7 mouse cellular contexts compared by ENCODE assay signal in genomic region chr10:61492040-61492439, GRCm38 (mm10). TPM values are rescaled to one million over a fixed set of nuclear protein-coding genes. Genes with fewer than 3 reads are reported as not detected.
A peak's percentile ranks its signal among the peaks of the same experiment; 100 is the strongest.
DNase-seq lines count a peak whose midpoint lies in the region; ATAC-seq and TF ChIP-seq lines count a peak whose summit lies in the region.

No protein-coding gene starts in this region.

- peak; percentile 94 for ATAC-seq in granulocyte monocyte progenitor cell, adult 5-6 weeks (replicated peaks; ENCODE audit: poor library complexity, severe bottlenecking)
- ATAC-seq in intestine, postnatal 0 days = peak; percentile 79
- 0 out of 2 replicates have a peak, but pooled peaks have one; percentile 37 for ATAC-seq in midbrain, embryonic 14.5 days (ENCODE audit: low FRiP score, low TSS enrichment)

- H3K4me2 ChIP-seq in intestine, postnatal 0 days (replicated peaks; ENCODE audit: low read depth) = no peak overlapping the region; the same call in 1 of the 2 replicates
- H3K4me2 ChIP-seq in midbrain, embryonic 14.5 days (ENCODE audit: low read length) = no peak overlapping the region

- intact Hi-C loops in left cerebral cortex, postnatal 36 days (cut with DNase I) = loop anchor here (1.0 to 2.0 kb wide), 2 partner anchors 110 to 167 kb away; no protein-coding TSS in a partner anchor

- WGBS in intestine, postnatal 0 days = 11% methylated on average over 11 of the region's 11 CpGs
- 11% methylated on average over 11 of the region's 11 CpGs for WGBS in midbrain, embryonic 14.5 days

- H3K27me3 ChIP-seq in intestine, postnatal 0 days (replicated peaks; ENCODE audit: control insufficient read depth, insufficient read depth, low read length) = no peaks in the 10 kb centered on the region
- H3K27me3 ChIP-seq in midbrain, embryonic 14.5 days (ENCODE audit: control insufficient read depth, insufficient read depth, low read length) = no peaks in the 10 kb centered on the region

- DNase-seq in adrenal gland, adult 8-10 months = peak; percentile 75
- DNase-seq in embryo, embryonic 9.5 days (ENCODE audit: extremely low spot score) = peak; percentile 82
- peak; percentile 64 to 69 for DNase-seq in left cerebral cortex, postnatal 36 days (ENCODE audit: low spot score in 2 of 2)
- peak; percentile 88 for DNase-seq in midbrain, embryonic 14.5 days
- peak; percentile 73 to 87 for DNase-seq in spleen, postnatal 10 days (ENCODE audit: low spot score in 2 of 2)

- H3K36me3 ChIP-seq in intestine, postnatal 0 days (ENCODE audit: control insufficient read depth, insufficient read depth) = no peaks in the 10 kb centered on the region
- no peaks in the 10 kb centered on the region for H3K36me3 ChIP-seq in midbrain, embryonic 14.5 days (ENCODE audit: control insufficient read depth, insufficient read depth, low read length)

- no peak overlapping the region for H3K27ac ChIP-seq in intestine, postnatal 0 days (ENCODE audit: low read depth, low read length)
- no peak overlapping the region for H3K27ac ChIP-seq in midbrain, embryonic 14.5 days (replicated peaks; ENCODE audit: low read depth, low read length)

- no peaks in the 10 kb centered on the region for H3K4me1 ChIP-seq in intestine, postnatal 0 days (replicated peaks; ENCODE audit: control insufficient read depth, insufficient read depth, low read length)
- H3K4me1 ChIP-seq in midbrain, embryonic 14.5 days (ENCODE audit: control insufficient read depth, insufficient read depth, low read length) = peaks cover 12% of the 10 kb centered on the region

- H3K9ac ChIP-seq in intestine, postnatal 0 days (ENCODE audit: low read depth, low read length) = no peak overlapping the region
- H3K9ac ChIP-seq in midbrain, embryonic 14.5 days (replicated peaks; ENCODE audit: low read length) = no peak overlapping the region

- no peak overlapping the region for H3K4me3 ChIP-seq in intestine, postnatal 0 days (ENCODE audit: low read depth, low read length)
- H3K4me3 ChIP-seq in midbrain, embryonic 14.5 days (replicated peaks; ENCODE audit: low read depth, low read length) = no peak overlapping the region

- H3K9me3 ChIP-seq in intestine, postnatal 0 days (ENCODE audit: control insufficient read depth) = no peaks in the 10 kb centered on the region
- no peaks in the 10 kb centered on the region for H3K9me3 ChIP-seq in midbrain, embryonic 14.5 days (ENCODE audit: control insufficient read depth, low read length)

- TF ChIP-seq CTCF in intestine, postnatal 0 days (IDR thresholded peaks at IDR 0.05; ENCODE audit: low read depth) = peak; percentile 97

RNA-seq across cellular contexts. Expression of gene Lrrc20, which starts 16.4 kb away (rescaled TPM):
- total RNA-seq in adrenal gland, adult 8-10 months (2022) = 10 to 100 TPM; 11.9 to 29.3 (median 17.8) TPM
- total RNA-seq in granulocyte monocyte progenitor cell, adult 5-6 weeks (2014; fragmentation: Nextera tagmentation) = 6.6 and 11.5 TPM in 2 replicates
- total RNA-seq in granulocyte monocyte progenitor cell, adult 5-6 weeks (2017) = 4.8 and 5.6 TPM in 2 replicates
- polyA plus RNA-seq in intestine, postnatal 0 days (2015; fragmentation: Nextera tagmentation; extraction: Ambion mirVana) = 3.3 and 3.5 TPM in 2 replicates
- total RNA-seq in left cerebral cortex, postnatal 36 days (2021) = 10 to 100 TPM; 17.8 to 21.8 TPM
- polyA plus RNA-seq in midbrain, embryonic 14.5 days (2014; fragmentation: Nextera tagmentation; extraction: Ambion mirVana) = 15.0 and 17.6 TPM in 2 replicates

RNA-seq across cellular contexts. Expression of gene Eif4ebp2, which starts 39.6 kb away (rescaled TPM):
- 100 to 1,000 TPM in 1 of 4 experiments, 10 to 100 TPM in 3; 82.0 to 113 (median 91.2) TPM for total RNA-seq in adrenal gland, adult 8-10 months (2022)
- 175 and 185 TPM in 2 replicates for total RNA-seq in granulocyte monocyte progenitor cell, adult 5-6 weeks (2014; fragmentation: Nextera tagmentation)
- total RNA-seq in granulocyte monocyte progenitor cell, adult 5-6 weeks (2017) = 11.8 and 14.0 TPM in 2 replicates
- polyA plus RNA-seq in intestine, postnatal 0 days (2015; fragmentation: Nextera tagmentation; extraction: Ambion mirVana) = 53.1 and 55.0 TPM in 2 replicates
- 10 to 100 TPM; 43.1 to 49.0 TPM for total RNA-seq in left cerebral cortex, postnatal 36 days (2021)
- 46.8 and 53.7 TPM in 2 replicates for polyA plus RNA-seq in midbrain, embryonic 14.5 days (2014; fragmentation: Nextera tagmentation; extraction: Ambion mirVana)

Comparison
In these comparisons a context has a peak if more than half of its experiments do, and no peak if none do; other contexts are left out.
1. ATAC-seq: peak in every context shown above with its lines; median percentile 94 in granulocyte monocyte progenitor cell, adult 5-6 weeks; 79 in intestine, postnatal 0 days; 37 in midbrain, embryonic 14.5 days.